Mouse (Mus musculus): ENCODE data around the gene Cers3.

The Cers3 gene
- long read RNA-seq, experiment 1: 0 reads
- long read RNA-seq, experiment 2, partial matches to known transcripts: 0 of 1 reads
- long read RNA-seq, experiment 2, other reads (novel, unspliced or antisense): 1 of 1 reads

DNA sequence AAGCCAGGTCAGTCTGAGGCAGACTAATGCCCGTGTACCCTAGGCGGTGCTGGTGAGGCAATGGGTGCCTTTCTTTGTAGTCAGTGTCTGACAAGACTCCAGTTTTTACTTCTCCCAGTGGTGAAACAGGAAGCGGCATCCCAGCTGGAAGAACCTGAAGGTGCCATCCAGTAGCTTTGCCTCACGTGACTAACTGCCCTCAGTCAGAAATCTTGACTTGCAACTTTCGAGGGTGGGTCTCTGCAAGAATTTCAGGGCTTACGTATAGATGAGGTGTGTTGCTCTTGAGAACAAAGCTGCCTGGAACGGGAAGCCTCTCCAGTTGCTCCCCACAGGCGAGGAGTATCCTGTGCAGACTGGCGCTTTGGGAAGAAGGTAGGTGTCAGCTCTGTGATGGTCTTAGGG, at the start of gene Cers3:
Gene Cers3, plus strand, starts transcription at position 128 of the 405 bp plus-strand sequence.
- intact Hi-C loops (cut with DNase I): no loop called here

- intact Hi-C loops (cut with DNase I): no loop called here
These were observed 48.8 kb upstream of the Cers3 start for GRCm38 (mm10) chr7:66694467-66694866.

DNA sequence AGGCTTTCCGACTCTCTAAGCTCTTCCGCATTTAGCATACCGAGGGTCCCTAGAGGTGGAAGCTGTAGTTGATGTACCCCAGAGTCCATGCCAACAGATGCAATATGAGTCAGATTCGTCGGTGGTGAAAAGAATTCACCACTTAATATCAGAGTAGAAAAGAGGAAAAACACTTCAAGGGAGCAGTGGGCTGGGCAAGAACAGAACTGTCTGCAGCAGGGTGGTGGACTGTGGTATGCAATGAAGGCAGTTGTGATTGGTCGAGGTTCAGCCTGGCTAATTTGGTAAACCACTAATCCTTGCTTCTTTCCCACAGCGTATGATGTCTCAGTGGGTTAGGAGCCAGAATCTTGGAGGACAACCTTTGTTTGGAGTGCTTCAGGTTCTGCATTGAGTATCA, 40.6 kb upstream of the Cers3 start:
- intact Hi-C loops (cut with DNase I): no loop called here

GRCm38 (mm10) chr7:66704631-66705030, 38.7 kb upstream of the Cers3 start:
- intact Hi-C loops (cut with DNase I): no loop called here

- intact Hi-C loops (cut with DNase I): loop anchor here (5.0 to 10.0 kb wide), 2 partner anchors 126 to 924 kb away; partner anchors contain the start of gene Adamts17
These were observed 32.1 kb upstream of the Cers3 start for GRCm38 (mm10) chr7:66711166-66711565.

DNA sequence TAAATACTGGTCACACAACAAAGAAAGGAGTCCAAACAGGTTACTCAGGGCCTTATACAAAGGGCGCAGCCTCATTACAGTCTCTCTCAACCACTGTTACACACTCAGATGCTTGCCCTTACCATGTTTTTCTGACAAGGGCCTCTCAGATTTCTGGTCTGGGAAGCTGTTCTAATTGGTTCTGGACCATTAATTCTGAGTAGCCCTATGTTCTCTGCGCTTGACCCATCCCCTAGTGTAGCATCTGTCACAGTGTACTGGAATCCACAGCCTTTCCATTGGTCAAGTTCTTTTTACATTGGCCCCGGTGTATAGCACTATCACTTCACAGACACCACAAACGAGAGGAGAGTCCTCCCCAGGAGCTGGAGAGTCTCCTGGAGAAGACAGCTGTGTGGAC, 18.8 kb upstream of the Cers3 start:
- intact Hi-C loops (cut with DNase I): no loop called here

- intact Hi-C loops (cut with DNase I): no loop called here
These were observed 18.4 kb upstream of the Cers3 start for GRCm38 (mm10) chr7:66724954-66725353.

GRCm38 (mm10) chr7:66728072-66728471, 15.2 kb upstream of the Cers3 start:
- intact Hi-C loops (cut with DNase I): no loop called here

- intact Hi-C loops (cut with DNase I): no loop called here
These were observed 14.1 kb upstream of the Cers3 start for GRCm38 (mm10) chr7:66729232-66729631.

- intact Hi-C loops (cut with DNase I): loop anchor here (5.0 kb wide), 1 partner anchor 44 kb away; no protein-coding TSS in a partner anchor
These were observed 9.9 kb upstream of the Cers3 start for GRCm38 (mm10) chr7:66733431-66733830.

DNA sequence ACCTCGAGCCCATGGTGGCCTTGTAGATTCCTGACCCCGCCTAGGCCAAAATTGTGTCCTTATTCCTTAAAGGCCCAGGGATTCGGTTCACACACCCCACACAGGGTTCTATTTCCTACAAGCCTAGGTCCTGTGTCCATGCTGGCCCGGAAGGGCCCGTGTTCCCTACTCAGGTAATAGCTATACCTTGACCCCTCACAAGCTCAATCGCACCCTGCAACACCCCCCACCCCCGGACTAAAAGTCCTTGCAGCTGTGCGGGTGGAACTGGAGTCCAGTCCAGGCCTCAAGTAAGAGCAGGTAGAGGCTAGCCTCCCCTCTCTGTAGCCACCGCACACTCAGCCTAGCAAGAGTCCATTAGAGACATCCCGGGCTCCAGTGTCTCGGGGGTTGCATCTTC, 9.4 kb upstream of the Cers3 start:
- intact Hi-C loops (cut with DNase I): loop anchor here (5.0 kb wide), 1 partner anchor 43 kb away; no protein-coding TSS in a partner anchor

DNA sequence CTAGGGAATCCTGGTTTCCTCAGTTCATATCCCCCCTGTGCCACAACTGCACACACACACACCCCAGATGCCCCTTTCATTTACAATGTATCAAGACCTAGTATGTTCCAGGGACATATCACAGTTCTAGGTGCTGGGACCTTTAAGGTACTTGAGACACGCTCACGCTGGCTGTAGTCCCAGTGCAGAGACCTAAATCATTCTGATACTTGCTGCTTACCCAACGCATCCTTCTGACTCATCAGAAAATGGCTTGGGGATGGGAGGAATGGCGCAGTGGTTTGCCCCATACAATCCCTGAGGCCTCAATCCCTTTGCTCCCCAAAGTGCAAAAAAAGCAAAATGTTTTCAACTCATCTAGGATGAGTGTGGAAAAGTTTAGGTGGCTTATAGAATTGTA, 8.8 kb upstream of the Cers3 start:
- intact Hi-C loops (cut with DNase I): loop anchor here (5.0 kb wide), 1 partner anchor 43 kb away; no protein-coding TSS in a partner anchor

DNA sequence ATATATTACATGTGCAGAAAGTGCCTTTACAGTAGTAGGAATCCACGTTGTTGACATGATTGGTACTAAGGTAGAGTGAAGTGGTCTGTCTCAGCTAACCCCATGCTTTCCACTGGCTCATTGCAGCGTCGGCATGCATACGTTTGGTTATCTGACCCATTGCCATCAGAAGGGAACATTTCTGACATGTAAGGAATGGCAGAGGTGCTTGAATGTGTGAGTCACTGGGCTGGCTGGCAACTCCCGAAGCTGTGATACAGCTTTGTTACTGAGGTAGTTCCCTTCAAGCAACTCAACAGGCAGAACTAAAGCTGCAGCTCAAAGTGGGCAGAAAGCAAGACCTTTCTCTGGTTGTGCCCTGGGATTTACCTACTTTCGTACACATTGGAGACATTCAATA, 8.3 kb upstream of the Cers3 start:
- intact Hi-C loops (cut with DNase I): loop anchor here (5.0 kb wide), 1 partner anchor 42 kb away; no protein-coding TSS in a partner anchor

- intact Hi-C loops (cut with DNase I): no loop called here
These were observed 5.9 kb upstream of the Cers3 start for GRCm38 (mm10) chr7:66737418-66737817.

- intact Hi-C loops (cut with DNase I): no loop called here
These were observed 2.3 kb upstream of the Cers3 start for GRCm38 (mm10) chr7:66741008-66741407.

GRCm38 (mm10) chr7:66741412-66741811, 1.9 kb upstream of the Cers3 start:
- intact Hi-C loops (cut with DNase I): no loop called here

DNA sequence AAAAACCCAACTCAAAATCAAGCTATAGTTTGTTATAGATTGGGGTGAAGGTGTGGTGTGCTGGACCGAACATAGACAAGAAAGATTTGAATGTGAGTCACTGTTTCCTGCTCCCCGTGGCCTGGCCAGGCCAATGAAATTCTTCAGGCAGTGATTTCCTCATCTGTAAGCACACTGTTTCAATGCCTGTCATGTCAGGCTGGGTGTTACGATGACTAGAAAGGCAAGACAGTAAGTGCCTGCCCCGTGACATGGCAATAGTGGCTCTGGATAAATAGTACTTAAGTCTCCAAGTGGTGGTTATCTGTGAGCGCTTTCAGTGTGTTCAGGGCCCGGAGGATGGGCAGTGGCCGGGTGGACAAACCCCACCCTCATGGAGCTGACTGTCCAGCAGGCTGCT, 3.7 kb downstream of the Cers3 start:
- intact Hi-C loops (cut with DNase I): no loop called here

DNA sequence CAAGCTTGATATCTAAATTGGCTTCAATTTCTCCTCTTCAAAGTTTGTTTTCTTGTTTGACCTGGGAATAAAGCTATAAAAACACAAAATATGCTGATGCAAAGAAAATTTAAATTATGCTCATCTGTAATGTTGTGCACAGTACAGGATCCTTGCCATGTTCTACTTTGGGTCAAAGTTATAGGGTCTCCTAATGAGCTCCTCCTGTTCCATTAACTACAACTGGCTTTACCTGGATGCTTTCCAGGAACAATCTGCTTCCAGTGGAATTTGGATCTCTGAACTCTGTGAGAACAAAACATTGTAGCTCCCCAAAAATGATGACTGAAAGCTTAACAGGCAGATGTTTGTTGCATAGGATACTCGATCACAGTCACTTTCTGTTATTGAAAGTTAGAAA, 6.7 kb downstream of the Cers3 start:
- intact Hi-C loops (cut with DNase I): no loop called here

DNA sequence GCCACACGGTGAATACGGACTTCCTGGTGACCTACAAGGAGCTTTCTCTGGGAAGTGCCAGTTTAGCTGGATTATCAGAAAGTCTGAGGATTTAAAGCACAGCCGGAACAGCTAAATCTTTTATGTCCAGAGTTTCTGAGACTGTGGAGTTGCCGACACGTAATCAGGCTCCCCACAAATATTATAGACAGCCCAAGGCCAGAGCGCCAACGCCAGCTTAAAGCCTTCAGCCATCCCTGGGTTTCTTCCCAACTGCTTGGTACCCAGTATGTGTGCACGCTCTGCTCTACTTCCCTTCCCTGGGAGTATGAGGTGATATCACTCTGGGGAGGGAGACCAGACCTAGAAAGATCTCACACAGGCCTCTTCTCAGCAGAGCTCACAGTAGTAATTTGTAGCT, 10.5 kb downstream of the Cers3 start:
- intact Hi-C loops (cut with DNase I): no loop called here

DNA sequence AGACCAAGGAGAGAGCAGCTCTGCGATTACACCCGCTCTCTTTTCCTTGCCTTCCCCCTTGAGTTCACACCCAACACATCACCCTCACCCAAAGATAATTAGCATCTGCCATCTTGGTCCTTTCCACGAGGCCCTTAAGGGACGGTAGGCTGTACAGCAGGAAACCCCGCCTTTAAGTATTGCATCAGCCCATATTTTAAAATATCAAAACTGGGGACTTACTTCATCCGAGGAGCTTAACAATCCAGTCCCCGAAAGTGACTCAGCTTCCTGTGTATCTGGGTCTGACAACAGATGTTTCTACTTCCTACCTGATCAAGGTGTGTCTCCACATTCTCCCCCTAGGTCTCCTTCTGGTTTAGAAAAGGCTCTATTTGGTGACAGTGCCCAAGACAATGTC, 12.3 kb downstream of the Cers3 start:
- intact Hi-C loops (cut with DNase I): no loop called here

DNA sequence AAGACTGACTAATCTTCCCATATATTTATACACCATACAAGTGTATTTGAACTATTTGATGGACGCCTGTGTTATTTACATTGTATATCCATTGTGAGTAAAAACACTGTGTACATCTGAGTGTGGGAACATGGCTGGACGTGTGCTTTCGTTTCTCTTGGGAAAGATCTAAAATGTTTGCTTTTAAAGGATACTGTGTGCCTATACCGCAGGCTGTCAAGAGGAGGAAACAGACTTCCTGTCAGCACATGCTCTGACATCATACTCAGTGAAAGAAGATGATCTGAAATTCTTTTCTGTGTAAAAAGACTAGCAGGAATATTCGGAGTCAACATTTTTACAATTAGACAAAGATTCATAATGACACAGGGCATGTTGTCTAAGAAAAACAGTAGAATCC, 26.6 kb downstream of the Cers3 start:
- intact Hi-C loops (cut with DNase I): no loop called here

DNA sequence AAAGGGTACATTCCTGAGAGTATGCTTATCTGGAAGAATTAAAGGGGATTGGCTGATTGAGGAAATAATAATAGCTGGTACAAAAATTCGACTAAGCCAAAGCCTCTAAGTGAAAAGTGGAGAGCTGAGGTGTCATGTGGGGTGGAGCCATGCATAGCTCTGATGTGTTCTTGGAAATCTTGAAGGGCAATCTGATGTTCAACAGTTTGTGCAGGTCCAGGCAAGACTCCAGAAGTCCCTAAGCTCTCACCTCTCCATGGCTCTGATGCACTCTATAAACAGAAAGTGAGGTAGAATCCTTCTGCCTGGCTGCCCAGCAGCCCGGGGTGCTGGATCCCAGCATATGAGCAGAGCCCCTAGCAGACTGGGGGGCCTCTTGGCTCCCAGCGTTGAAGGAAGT, 27.4 kb downstream of the Cers3 start:
- intact Hi-C loops (cut with DNase I): no loop called here

DNA sequence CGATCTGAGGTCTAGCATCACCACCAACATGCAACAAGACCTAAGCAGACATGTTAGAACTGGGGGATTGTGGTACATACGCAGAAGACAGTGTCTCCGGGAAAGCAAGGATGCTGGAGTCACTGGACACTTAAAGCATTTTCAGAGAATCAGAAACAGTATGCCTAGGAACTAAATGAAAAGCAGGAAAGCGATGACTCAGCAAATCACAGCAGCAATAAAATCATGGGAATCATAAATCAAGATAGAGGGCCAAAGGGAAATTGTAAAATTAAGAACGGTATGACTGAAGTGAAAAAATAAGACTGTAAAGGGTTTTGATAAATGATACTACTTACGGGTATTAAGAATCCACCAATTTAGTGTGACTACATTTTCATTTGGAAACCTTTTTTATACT, 27.9 kb downstream of the Cers3 start:
- intact Hi-C loops (cut with DNase I): no loop called here

DNA sequence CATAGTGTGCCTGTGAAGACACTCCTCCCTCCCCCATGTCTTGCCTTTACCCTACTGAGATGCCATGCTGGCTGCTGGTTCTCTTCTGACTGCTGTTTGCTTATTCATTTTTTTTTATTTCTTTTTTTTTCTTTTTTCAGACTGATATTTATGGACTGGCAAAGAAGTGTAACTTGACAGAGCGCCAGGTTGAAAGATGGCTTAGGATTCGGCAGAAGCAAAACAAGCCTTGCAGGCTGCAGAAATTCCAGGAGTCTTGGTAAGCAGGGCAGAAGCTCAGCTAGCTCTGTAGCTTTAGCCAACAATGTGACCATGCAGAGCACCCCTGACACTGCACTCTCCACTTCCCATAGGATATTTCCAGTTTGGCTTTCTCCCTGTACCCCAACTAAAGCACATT, 36.1 kb downstream of the Cers3 start:
- intact Hi-C loops (cut with DNase I): loop anchor here (5.0 kb wide), 1 partner anchor 47 kb away; no protein-coding TSS in a partner anchor

All from adrenal gland (tissue).